Mouse (Mus musculus) heart, adult 2 months (tissue): Measurements from ENCODE around the gene Arhgap25.

ENCODE experiments used
- CTCF ChIP-seq: fragments of 200-600 bp; IDR thresholded peaks from 2 replicates; pipeline ENCODE4 v1.8.1; 2022; ENCODE audit warnings: antibody characterized with exemption, mild to moderate bottlenecking, moderate library complexity
- EP300 ChIP-seq: fragments of 200-500 bp; IDR thresholded peaks from 2 replicates; pipeline ENCODE4 v1.6.1; 2011; ENCODE audit warnings: low read depth, low read length, control low read depth; ENCODE audit not compliant: insufficient read depth
- POLR2A ChIP-seq: fragments of 200-500 bp; IDR thresholded peaks from 2 replicates; pipeline ENCODE4 v1.6.1; 2011; ENCODE audit warnings: mild to moderate bottlenecking, low read depth, low read length, control low read depth; ENCODE audit not compliant: insufficient read depth

DNA sequence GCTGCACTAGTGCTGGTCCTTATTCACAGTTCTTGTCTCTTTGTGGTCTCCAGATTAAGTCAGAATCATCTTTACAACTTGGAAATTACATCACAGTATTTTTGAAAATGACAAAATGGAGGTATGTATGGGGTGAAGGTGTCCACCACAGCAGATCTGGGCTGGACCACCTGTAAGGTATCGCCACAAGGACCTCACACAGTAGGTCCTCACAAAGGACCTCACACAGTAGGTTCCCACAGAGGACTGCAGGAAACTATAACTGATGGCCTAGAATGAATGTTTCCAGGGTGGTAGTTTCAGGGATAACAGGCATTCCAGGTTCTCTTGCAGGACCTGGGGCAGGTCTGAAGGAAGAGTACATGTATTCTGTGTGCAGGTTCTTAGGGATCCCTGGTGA, 65.7 kb downstream of the Arhgap25 start:
- TF ChIP-seq EP300 = no peak
- no peak for TF ChIP-seq CTCF
- TF ChIP-seq POLR2A = no peak
